In the genomic region with DNA sequence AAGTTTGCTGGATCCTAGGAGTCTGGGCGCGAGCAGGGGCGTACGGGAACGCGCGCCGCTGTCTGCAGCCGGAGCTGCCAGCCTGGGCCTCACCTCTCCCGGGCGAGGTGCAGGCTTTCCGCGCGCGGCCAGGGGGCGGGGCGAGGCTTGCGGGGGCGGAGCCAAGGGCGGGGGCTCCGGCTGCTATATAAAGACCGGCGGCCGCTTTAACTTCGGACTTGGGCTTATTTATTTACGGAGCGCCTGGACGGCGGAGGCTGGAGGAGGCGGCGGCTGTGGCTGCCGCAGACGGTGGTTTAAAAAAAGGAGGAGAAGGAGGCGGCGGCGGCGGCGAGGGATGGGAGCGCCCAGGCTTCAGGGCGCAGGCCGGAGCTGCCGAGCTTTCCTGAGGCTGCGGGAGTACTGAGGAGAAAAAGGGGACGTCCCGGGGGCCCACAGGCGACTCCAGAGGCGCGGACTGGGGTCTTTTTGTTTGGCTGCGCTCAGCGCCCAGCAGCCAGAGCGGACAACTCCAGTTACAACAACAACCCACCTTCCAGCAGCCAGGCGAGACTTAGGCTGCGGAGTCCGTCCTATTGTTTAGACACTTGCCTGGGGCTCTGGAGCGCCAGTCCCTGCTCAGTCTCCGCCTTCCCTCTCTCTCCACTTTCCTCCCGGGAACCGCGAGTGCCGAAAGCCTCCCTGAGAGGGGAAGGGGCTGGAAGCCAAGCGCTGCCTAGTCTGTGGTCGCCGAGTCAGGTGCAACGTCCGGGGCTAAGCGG, we compare ENCODE assay signal across 8 mouse cellular contexts. TPM values are rescaled to one million over a fixed set of nuclear protein-coding genes. Genes with fewer than 3 reads are reported as not detected.
DNase-seq lines count a peak whose midpoint lies in the region; ATAC-seq and TF ChIP-seq lines count a peak whose summit lies in the region.

Gene Slit2, plus strand, starts transcription at position 198 of the 761 bp plus-strand sequence.

- no peaks in the 10 kb centered on the region for H3K36me3 ChIP-seq in spleen, adult 2 months (ENCODE audit: control insufficient read depth, insufficient read depth, low read length)
- no peaks in the 10 kb centered on the region for H3K36me3 ChIP-seq in lung, embryonic 16.5 days (ENCODE audit: control insufficient read depth, insufficient read depth, low read length)

- TF ChIP-seq CTCF in spleen, adult 2 months (IDR thresholded peaks at IDR 0.05; ENCODE audit: extremely low read depth, insufficient read depth, insufficient read length, insufficient replicate concordance) = no peak

- under 1% methylated on average over 64 of the region's 66 CpGs for WGBS in spleen, adult 2 months
- 0% methylated on average over 66 of the region's 66 CpGs for WGBS in lung, embryonic 16.5 days

- ATAC-seq in lung, embryonic 16.5 days (ENCODE audit: low read depth) = peak; percentile 90

- peak within 1 kb of the TSS; percentile 18 for H3K4me3 ChIP-seq in spleen, adult 2 months (ENCODE audit: extremely low read depth, insufficient read depth, insufficient read length)
- peak within 1 kb of the TSS; percentile 68 for H3K4me3 ChIP-seq in lung, embryonic 16.5 days (ENCODE audit: low read length)

- H3K27ac ChIP-seq in spleen, adult 2 months (ENCODE audit: insufficient read depth, low read length) = no peak within 1 kb of the TSS
- peak within 1 kb of the TSS; percentile 78 for H3K27ac ChIP-seq in lung, embryonic 16.5 days (ENCODE audit: low read length)

- H3K4me1 ChIP-seq in spleen, adult 2 months (ENCODE audit: control insufficient read depth, insufficient read depth, insufficient read length) = peaks cover 3% of the 10 kb centered on the region; the same call in 1 of the 2 replicates
- peaks cover 5% of the 10 kb centered on the region; the same call in 1 of the 2 replicates for H3K4me1 ChIP-seq in lung, embryonic 16.5 days (replicated peaks; ENCODE audit: control insufficient read depth, insufficient read depth, low read length)

- peaks cover 8% of the 10 kb centered on the region for H3K27me3 ChIP-seq in spleen, adult 2 months (ENCODE audit: control insufficient read depth, insufficient read depth, low read length)
- no peaks in the 10 kb centered on the region for H3K27me3 ChIP-seq in lung, embryonic 16.5 days (ENCODE audit: control insufficient read depth, insufficient read depth, low read depth, low read length)

- H3K4me2 ChIP-seq in lung, embryonic 16.5 days (ENCODE audit: low read depth, low read length) = peak within 1 kb of the TSS; percentile 80

- peak within 1 kb of the TSS; percentile 74 for H3K9ac ChIP-seq in lung, embryonic 16.5 days (ENCODE audit: low read length)

- H3K9me3 ChIP-seq in lung, embryonic 16.5 days (ENCODE audit: control insufficient read depth, low read length) = no peaks in the 10 kb centered on the region

- peak in 1 of 2 experiments; percentile 5 for DNase-seq in spleen, adult 2 months (ENCODE audit: low read depth in 1 of 2, low spot score in 2 of 2)
- DNase-seq in spleen, adult 12 weeks (ENCODE audit: low spot score) = no peak
- peak; percentile 79 for DNase-seq in forelimb bud, embryonic 11.5 days (ENCODE audit: low read depth, low spot score)
- peak; percentile 91 for DNase-seq in heart, postnatal 4 days
- DNase-seq in layer of hippocampus, adult 8-10 months (ENCODE audit: low spot score in 2 of 2) = peak; percentile 17 to 31
- DNase-seq in ovary, postnatal 14 days (ENCODE audit: low spot score) = peak; percentile 87
- DNase-seq in thymus, postnatal 4 days = peak; percentile 89

- no peak for TF ChIP-seq POLR2A in spleen, adult 2 months (IDR thresholded peaks at IDR 0.05; ENCODE audit: low read depth, low read length)

RNA-seq across cellular contexts. Expression of gene Slit2, which starts in this region (rescaled TPM):
- polyA plus RNA-seq in spleen, adult 2 months (2012; rRNA removed) = 0.20 and 0.32 TPM in 2 replicates
- total RNA-seq in heart, postnatal 4 days (2021) = 10 to 100 TPM; 16.3 to 19.2 TPM
- total RNA-seq in layer of hippocampus, adult 8-10 months (2022) = 10 to 100 TPM; 33.1 to 46.2 (median 41.9) TPM
- 36.9 and 42.7 TPM in 2 replicates for polyA plus RNA-seq in lung, embryonic 16.5 days (2015; fragmentation: Nextera tagmentation; extraction: Ambion mirVana)

Comparison
In these comparisons a context has a peak if more than half of its experiments do, and no peak if none do; other contexts are left out.
1. RNA of gene Slit2 (polyA plus RNA-seq): 36.9 to 42.7 TPM in lung, embryonic 16.5 days; 0.20 to 0.32 TPM in spleen, adult 2 months; every median in the first group is over 10 times any median in the second.